Mouse (Mus musculus) kidney, adult 2 months (tissue): ENCODE measurements around the gene Lrp8. TPM values are rescaled to one million over a fixed set of nuclear protein-coding genes. Genes with fewer than 3 reads are reported as not detected.

Experiments used
- DNase-seq: peaks from one replicate; pipeline ENCODE4 v3.0.0; 2021
- H3K27ac ChIP-seq: fragments of 200-500 bp; 2 replicates; pipeline ENCODE4 v1.5.1; 2012; ENCODE audit warnings: low read depth, low read length, control low read depth, inconsistent platforms; ENCODE audit not compliant: insufficient read depth
- H3K27me3 ChIP-seq: fragments of 200-500 bp; replicated peaks from 2 replicates; pipeline ENCODE4 v1.6.1; 2012; ENCODE audit warnings: mild to moderate bottlenecking, moderate library complexity, low read length, inconsistent platforms; ENCODE audit not compliant: control insufficient read depth, insufficient read depth
- H3K36me3 ChIP-seq: fragments of 200-500 bp; 2 replicates; pipeline ENCODE4 v1.6.1; 2012; ENCODE audit warnings: mild to moderate bottlenecking, moderate library complexity, low read length, inconsistent platforms; ENCODE audit not compliant: control insufficient read depth, insufficient read depth
- H3K4me1 ChIP-seq: fragments of 200-500 bp; 2 replicates; pipeline ENCODE4 v1.6.1; 2011; ENCODE audit warnings: low read length; ENCODE audit not compliant: control insufficient read depth, insufficient read depth
- H3K4me3 ChIP-seq: fragments of 200-500 bp; 2 replicates; pipeline ENCODE4 v1.5.1; 2011; ENCODE audit warnings: mild to moderate bottlenecking, low read depth, low read length, control low read depth; ENCODE audit not compliant: insufficient read depth
- CTCF ChIP-seq: fragments of 200-500 bp; conservative IDR thresholded peaks from 2 replicates; pipeline ENCODE4 v1.5.1; 2011; ENCODE audit warnings: low read depth, mild to moderate bottlenecking, control low read depth, low read length, moderate library complexity, mixed read lengths; ENCODE audit not compliant: insufficient read depth, insufficient read length
- POLR2A ChIP-seq: fragments of 200-500 bp; IDR thresholded peaks from one replicate; pipeline ENCODE4 v1.6.1; 2011; ENCODE audit warnings: low read depth, low read length, control low read depth
- WGBS: fragments of 180-500 bp; shearing (Covaris S2); methylation state at CpG from one replicate; pipeline ENCODE4 v1.1.7; 2018; 5-methylcytosine and 5-hydroxymethylcytosine counted together
- polyA plus RNA-seq: library from polyadenylated mRNA; depleted of rRNA; stranded (reverse); fragments of >200 nt; gene quantifications from 2 replicates; pipeline ENCODE4 v1.2.3, GENCODE M21; 2012

The Lrp8 gene
- polyA plus RNA-seq, 1 experiment = 2.8 TPM

DNA sequence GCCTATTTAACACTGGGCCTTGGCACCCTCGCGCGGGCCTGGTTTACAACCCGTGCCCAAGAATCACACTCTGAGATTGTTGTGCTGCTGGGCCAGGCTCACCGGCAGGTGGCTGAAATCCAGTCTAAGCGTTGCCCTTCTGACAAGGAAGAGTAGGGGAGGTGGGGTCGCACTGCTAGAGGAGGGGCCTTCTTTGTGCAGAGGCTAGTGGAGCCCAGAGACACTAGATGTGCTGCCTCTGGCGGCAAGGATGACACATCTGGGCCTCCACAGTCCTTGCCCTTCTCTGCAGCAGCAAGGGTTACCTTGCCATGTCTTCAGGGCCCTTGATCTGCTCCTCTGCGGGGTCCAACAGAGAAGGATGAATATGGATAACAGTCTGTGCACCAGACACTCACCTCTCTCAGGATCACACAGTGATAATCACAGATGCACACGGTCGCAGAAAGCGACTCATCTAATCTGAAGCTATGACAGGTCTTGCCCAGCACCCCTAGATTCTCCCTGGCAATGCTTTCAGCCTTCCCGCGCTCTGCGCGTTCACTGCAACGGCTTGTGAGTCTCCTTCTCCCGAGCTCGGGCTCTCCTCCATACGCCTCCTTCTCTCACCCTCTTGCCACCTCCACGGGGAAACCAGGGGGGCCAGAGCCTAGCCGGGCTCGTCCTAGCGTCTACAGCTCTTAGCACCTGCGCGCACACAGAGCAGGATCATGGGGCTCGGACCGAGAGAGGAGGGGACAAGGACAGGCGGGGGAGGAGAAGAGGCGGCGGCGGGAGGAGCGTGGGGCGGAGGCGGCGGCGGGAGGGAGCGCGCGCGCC, 486 bp upstream of the Lrp8 start:
- Histone ChIP-seq H3K27me3 (no peaks in the 10 kb centered on the region), H3K4me3 (peak overlapping the region; percentile 56), H3K36me3 (no peaks in the 10 kb centered on the region), H3K27ac (no peak overlapping the region), H3K4me1 (no peaks in the 10 kb centered on the region)
- 11% methylated on average over 38 of the region's 41 CpGs for WGBS
- TF ChIP-seq POLR2A = no peak
- no peak for TF ChIP-seq CTCF
- DNase-seq = peak; percentile 77

DNA sequence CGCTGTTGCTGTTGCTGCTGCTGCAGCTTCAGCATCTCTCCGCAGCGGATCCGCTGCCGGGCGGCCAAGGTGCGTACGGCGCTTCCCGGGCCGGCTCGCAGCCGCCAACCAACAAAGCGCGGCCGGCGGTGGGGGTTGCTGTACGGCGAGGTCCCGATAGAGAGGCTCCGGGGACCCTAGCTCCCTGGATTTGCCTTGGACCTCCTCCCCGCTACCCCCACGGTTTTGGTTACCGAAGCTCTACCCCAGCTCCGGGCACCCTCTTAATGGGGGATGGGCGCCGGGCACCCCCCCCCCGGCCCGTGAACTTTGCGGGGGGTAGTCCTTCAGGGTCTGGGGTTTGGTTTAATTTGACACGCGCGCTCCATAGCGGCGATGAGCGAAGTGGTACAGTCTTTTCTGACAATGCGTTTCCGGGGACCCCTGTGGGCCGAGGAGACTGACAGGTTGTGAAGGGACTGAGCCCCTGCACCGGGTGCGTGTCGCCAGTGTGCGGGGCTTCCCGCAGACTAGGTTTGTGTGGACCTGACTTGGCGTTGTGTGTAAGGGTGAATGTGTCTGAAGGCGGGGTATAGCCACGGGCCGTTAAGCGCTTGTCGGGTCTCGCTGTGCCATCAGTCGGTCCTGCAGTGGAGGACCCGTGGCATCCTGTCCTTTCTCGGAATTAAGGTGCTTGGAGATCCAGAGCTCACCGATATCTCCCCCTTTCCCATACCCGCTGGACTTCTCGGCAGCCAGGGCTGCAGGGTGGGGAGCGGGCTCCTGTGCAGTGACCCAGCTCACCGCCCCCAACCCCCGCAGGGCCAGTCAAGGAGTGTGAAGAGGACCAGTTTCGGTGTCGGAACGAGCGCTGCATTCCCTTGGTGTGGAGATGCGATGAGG, 630 bp downstream of the Lrp8 start:
- 1% methylated on average over 65 of the region's 65 CpGs for WGBS
- DNase-seq = peak; percentile 7
- no peak overlapping the region for H3K27ac ChIP-seq
- no peaks in the 10 kb centered on the region for H3K36me3 ChIP-seq
- H3K4me1 ChIP-seq = no peaks in the 10 kb centered on the region
- H3K27me3 ChIP-seq = no peaks in the 10 kb centered on the region
- TF ChIP-seq CTCF (no peak), POLR2A (no peak)
- H3K4me3 ChIP-seq = peak overlapping the region; percentile 56

DNA sequence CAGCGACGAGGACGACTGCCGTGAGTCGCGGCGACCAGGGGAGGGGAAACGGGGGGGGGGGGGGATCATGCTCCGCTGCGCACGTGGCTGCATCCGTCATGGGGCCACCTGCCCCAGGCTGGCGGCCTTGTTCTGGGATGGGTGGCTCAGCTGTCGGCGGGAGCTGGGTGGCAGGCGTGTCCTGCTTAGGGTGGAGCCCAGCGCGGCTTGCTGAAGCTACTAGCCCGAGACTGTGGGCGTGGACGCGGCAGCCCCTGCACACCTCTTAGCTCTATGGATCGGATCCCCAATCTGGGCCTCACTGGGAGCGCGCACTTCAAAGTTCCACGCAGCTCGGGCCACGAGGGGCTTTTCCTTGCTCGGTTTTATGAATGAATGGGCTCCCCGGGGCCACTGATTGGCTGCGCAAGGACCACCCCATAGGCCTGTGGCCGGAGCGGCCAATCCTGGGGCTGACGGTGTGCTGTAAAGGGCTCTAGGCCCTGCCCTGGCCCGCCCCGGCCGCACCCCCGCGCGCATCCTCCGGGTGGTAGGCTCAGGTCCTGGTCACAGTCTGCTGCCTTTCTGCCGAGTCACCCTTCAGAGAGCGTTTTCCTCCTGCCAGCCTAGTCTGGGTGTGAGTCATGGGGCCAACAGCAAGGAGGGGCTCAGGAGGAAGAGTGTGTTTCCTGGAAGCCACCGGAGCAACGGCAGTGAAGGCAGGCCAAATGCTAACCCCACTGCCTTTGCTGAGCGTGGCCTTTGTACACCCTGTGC, 1.5 kb downstream of the Lrp8 start:
- peak; percentile 77 for DNase-seq
- H3K27ac ChIP-seq = no peak overlapping the region

DNA sequence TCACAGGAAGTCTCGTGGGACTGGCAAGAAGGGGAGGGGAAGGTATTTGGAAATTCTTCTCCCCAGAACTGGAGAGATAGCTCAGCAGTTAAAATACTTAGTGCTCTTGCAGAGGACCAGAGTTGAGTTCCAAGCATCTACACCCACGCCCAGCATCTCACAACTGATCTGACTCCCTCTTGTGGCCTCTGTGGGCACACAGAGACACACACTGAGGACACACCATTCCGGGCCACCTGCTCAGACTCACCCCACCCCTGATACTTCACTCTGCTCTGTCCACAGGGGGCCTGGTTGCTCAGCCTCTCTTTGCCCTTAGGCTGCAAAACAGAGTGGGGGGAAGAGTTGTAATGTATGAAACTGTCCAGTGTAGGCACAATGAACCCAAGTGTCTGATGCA, 3.4 kb downstream of the Lrp8 start:
- Histone ChIP-seq H3K36me3 (no peaks in the 10 kb centered on the region), H3K4me3 (no peak overlapping the region), H3K27me3 (no peaks in the 10 kb centered on the region), H3K27ac (no peak overlapping the region), H3K4me1 (no peaks in the 10 kb centered on the region)
- 0 out of 2 replicates have a peak, but pooled peaks have one; percentile 20 for TF ChIP-seq CTCF
- TF ChIP-seq POLR2A = no peak
- WGBS = 88% methylated on average over 3 of the region's 3 CpGs
- DNase-seq = no peak

More for the DNA sequence above, 1.5 kb downstream of the Lrp8 start:
- TF ChIP-seq POLR2A (no peak), CTCF (no peak)
- H3K27me3 ChIP-seq = no peaks in the 10 kb centered on the region
- no peaks in the 10 kb centered on the region for H3K36me3 ChIP-seq
- WGBS = 1% methylated on average over 43 of the region's 46 CpGs
- no peaks in the 10 kb centered on the region for H3K4me1 ChIP-seq
- H3K4me3 ChIP-seq = peak overlapping the region; percentile 56

DNA sequence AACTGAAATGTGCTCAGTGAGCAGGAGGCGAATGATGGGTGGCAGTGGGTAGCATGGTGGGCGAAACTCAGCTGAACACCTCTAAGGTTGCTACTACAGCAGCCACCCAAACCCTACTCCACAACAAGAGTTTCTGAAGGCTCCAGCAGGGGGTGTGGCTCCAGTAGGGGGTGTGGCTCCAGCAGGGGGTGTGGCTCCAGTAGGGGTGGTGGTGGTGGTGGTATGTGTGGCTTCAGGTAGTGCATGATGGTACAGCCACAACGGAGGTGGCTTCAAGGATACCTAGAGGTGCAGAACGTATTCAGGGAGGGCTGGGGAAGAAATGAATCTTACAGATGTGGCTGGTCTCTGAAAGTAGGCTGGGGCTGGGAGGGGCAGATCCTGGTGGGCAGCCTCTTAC, 5.7 kb downstream of the Lrp8 start:
- Histone ChIP-seq H3K27ac (no peak overlapping the region), H3K4me3 (no peak overlapping the region), H3K36me3 (no peaks in the 10 kb centered on the region), H3K4me1 (no peaks in the 10 kb centered on the region), H3K27me3 (no peaks in the 10 kb centered on the region)
- DNase-seq = no peak
- TF ChIP-seq CTCF = no peak
- TF ChIP-seq POLR2A = no peak
- WGBS = 79% methylated on average over 4 of the region's 4 CpGs

DNA sequence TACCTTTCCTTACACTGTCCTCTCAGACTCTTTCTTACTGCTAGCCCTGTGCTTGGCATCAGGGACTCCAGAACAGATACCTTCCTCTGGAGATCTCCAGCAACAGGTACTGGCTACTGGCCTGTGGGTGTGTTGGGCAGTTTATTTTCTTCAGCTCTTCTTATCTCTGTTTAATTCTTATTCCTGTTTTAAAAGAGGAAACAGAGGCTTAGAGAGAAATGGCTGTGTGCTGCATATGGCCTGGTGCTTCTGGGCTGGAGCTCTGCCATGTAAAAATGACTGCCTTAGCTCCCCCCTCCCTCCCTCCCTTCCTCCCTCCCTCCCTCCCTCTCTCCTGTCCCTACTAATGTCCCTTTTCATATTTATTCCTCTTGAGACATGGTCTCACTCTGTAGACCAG, 6.6 kb downstream of the Lrp8 start:
- Histone ChIP-seq H3K36me3 (no peaks in the 10 kb centered on the region), H3K27me3 (no peaks in the 10 kb centered on the region), H3K27ac (no peak overlapping the region), H3K4me1 (no peaks in the 10 kb centered on the region), H3K4me3 (no peak overlapping the region)
- DNase-seq = no peak
- TF ChIP-seq CTCF = no peak
- TF ChIP-seq POLR2A = no peak

DNA sequence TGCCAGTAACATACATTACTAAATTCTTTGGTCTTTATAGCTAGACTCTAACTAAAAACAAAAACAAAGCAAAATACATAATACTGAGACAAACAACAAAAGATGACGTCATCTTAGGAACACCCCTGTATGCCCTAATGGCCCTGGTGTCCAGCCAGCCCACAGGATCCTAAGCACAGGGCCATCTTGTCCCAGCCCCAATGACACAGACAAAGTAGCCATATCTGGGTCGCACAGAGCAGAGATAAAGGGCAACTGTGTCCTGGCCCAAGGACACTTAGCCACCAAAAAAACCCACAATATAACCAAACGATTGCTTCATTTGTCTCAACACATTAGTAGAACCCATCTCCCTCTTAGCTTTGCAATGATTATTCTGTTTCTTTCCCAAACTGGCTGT, 8.9 kb downstream of the Lrp8 start:
- H3K4me3 ChIP-seq = no peak overlapping the region
- WGBS = 93% methylated on average over 3 of the region's 3 CpGs
- no peaks in the 10 kb centered on the region for H3K36me3 ChIP-seq
- H3K27me3 ChIP-seq = no peaks in the 10 kb centered on the region
- no peaks in the 10 kb centered on the region for H3K4me1 ChIP-seq
- DNase-seq = no peak
- TF ChIP-seq CTCF (no peak), POLR2A (no peak)
- no peak overlapping the region for H3K27ac ChIP-seq
